ENCODE assay signal across 42 mouse cellular contexts in the genomic region with DNA sequence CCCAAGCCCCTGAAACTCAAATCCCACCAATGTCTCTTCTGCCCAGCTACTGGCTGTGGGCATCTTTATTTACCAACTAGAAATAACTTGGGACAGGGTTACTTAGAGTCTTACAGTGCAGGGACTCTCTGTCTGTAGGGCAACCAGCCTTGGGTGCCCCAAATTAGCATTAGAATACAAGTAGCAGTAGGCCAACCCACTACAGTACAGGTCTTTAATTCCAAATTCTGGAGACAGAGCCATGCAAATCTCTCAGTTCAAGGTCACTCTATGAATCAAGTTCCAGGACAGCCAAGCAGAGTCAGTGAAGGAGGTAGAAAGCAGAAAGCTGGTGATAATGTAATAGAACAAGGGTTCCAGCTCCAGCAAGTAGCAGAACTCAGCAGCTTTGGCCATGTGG. TPM values are rescaled to one million over a fixed set of nuclear protein-coding genes. Genes with fewer than 3 reads are reported as not detected.
"Had no signal": no experiment of that assay in that cellular context is flagged by ENCODE, and none has a peak within 500 bp of the region (broad histone marks: within the 10 kb centered on the region; RNA-seq: fewer than 3 reads in every experiment).

No protein-coding gene starts in this region.

- H3K4me3 ChIP-seq: limb, embryonic 10.5 days; limb, embryonic 12.5 days; limb, embryonic 13.5 days; limb, embryonic 15.5 days; liver, embryonic 12.5 days; liver, embryonic 13.5 days; liver, embryonic 15.5 days; lung, embryonic 15.5 days; megakaryocyte, embryonic 14.5 days; midbrain, embryonic 10.5 days; midbrain, embryonic 12.5 days; midbrain, embryonic 13.5 days; midbrain, embryonic 15.5 days; myocyte; neural tube, embryonic 12.5 days; neural tube, embryonic 13.5 days had no signal

- H3K4me1 ChIP-seq: limb, embryonic 12.5 days; limb, embryonic 15.5 days; liver, embryonic 12.5 days; liver, embryonic 13.5 days; liver, embryonic 15.5 days; midbrain, embryonic 12.5 days; midbrain, embryonic 15.5 days had no signal

- H3K27ac ChIP-seq: limb, embryonic 10.5 days; limb, embryonic 12.5 days; limb, embryonic 13.5 days; limb, embryonic 15.5 days; liver, embryonic 12.5 days; liver, embryonic 13.5 days; liver, embryonic 14.5 days; liver, embryonic 15.5 days; lung, embryonic 15.5 days; macrophage; midbrain, embryonic 10.5 days; midbrain, embryonic 12.5 days; midbrain, embryonic 13.5 days; midbrain, embryonic 15.5 days; neural tube, embryonic 12.5 days; neural tube, embryonic 13.5 days had no signal

- H3K36me3 ChIP-seq: limb, embryonic 10.5 days; limb, embryonic 12.5 days; limb, embryonic 13.5 days; limb, embryonic 15.5 days; liver, embryonic 12.5 days; liver, embryonic 13.5 days; liver, embryonic 15.5 days; lung, embryonic 15.5 days; midbrain, embryonic 10.5 days; midbrain, embryonic 12.5 days; midbrain, embryonic 13.5 days; midbrain, embryonic 15.5 days; neural tube, embryonic 12.5 days; neural tube, embryonic 13.5 days had no signal

- H3K9ac ChIP-seq: limb, embryonic 12.5 days; limb, embryonic 13.5 days; limb, embryonic 15.5 days; liver, embryonic 12.5 days; liver, embryonic 13.5 days; liver, embryonic 14.5 days; liver, embryonic 15.5 days; liver, postnatal 0 days; lung, embryonic 14.5 days; lung, embryonic 15.5 days; midbrain, embryonic 12.5 days; midbrain, embryonic 13.5 days; midbrain, embryonic 15.5 days; neural tube, embryonic 12.5 days; neural tube, embryonic 13.5 days had no signal

- ATAC-seq: liver, embryonic 12.5 days; liver, postnatal 0 days; lung, postnatal 0 days; midbrain, embryonic 13.5 days; midbrain, embryonic 15.5 days; midbrain, embryonic 16.5 days had no signal

- H3K4me2 ChIP-seq: limb, embryonic 12.5 days; limb, embryonic 13.5 days; limb, embryonic 15.5 days; liver, embryonic 11.5 days; liver, embryonic 12.5 days; liver, embryonic 13.5 days; liver, embryonic 15.5 days; lung, embryonic 14.5 days; lung, embryonic 15.5 days; midbrain, embryonic 11.5 days; midbrain, embryonic 12.5 days; midbrain, embryonic 13.5 days; midbrain, embryonic 15.5 days; neural tube, embryonic 12.5 days; neural tube, embryonic 13.5 days had no signal

- H3K9me3 ChIP-seq: limb, embryonic 10.5 days; limb, embryonic 12.5 days; limb, embryonic 13.5 days; limb, embryonic 15.5 days; liver, embryonic 12.5 days; liver, embryonic 13.5 days; liver, embryonic 15.5 days; lung, embryonic 15.5 days; midbrain, embryonic 10.5 days; midbrain, embryonic 12.5 days; midbrain, embryonic 13.5 days; midbrain, embryonic 15.5 days; neural tube, embryonic 12.5 days; neural tube, embryonic 13.5 days had no signal

- DNase-seq: left cerebral cortex, postnatal 4 days; liver; liver, embryonic 13.5 days; liver, postnatal 0 days; lung, adult 18-20 months; lung, adult 2 months; lung, embryonic 14.5 days; lung, postnatal 10 days; lung, postnatal 14 days; lung, postnatal 36 days; lung, postnatal 4 days; midbrain, embryonic 14.5 days had no signal

- H3K27me3 ChIP-seq: limb, embryonic 12.5 days; limb, embryonic 13.5 days; limb, embryonic 15.5 days; liver, embryonic 12.5 days; liver, embryonic 13.5 days; liver, embryonic 15.5 days; lung, embryonic 15.5 days; midbrain, embryonic 12.5 days; midbrain, embryonic 13.5 days; midbrain, embryonic 15.5 days; neural tube, embryonic 12.5 days; neural tube, embryonic 13.5 days had no signal

RNA-seq across cellular contexts. Expression of gene Ephb3, which starts 19.9 kb away (rescaled TPM):
- total RNA-seq: megakaryocyte progenitor cell, adult 5-6 weeks; megakaryocyte, adult 5-6 weeks; megakaryocyte-erythroid progenitor cell, adult 5-6 weeks; monocyte, adult 5-6 weeks had no signal

RNA-seq across cellular contexts. Expression of gene Teddm3, which starts 30.9 kb away (rescaled TPM):
- total RNA-seq: liver, adult 2 months; megakaryocyte progenitor cell, adult 5-6 weeks; megakaryocyte, adult 5-6 weeks; megakaryocyte-erythroid progenitor cell, adult 5-6 weeks; monocyte, adult 5-6 weeks had no signal
- polyA plus RNA-seq: limb, embryonic 10.5 days; limb, embryonic 11.5 days; limb, embryonic 12.5 days; limb, embryonic 13.5 days; liver, adult 2 months; liver, embryonic 11.5 days; liver, embryonic 12.5 days; liver, embryonic 13.5 days; liver, embryonic 14.5 days; liver, embryonic 15.5 days; liver, embryonic 16.5 days; liver, postnatal 0 days; lung, embryonic 14.5 days; lung, embryonic 15.5 days; lung, embryonic 16.5 days; lung, postnatal 0 days; macrophage; midbrain, embryonic 10.5 days; midbrain, embryonic 11.5 days; midbrain, embryonic 12.5 days; midbrain, embryonic 13.5 days; midbrain, embryonic 14.5 days; midbrain, embryonic 15.5 days; midbrain, embryonic 16.5 days; neural tube, embryonic 11.5 days; neural tube, embryonic 12.5 days; neural tube, embryonic 13.5 days had no signal
